Mouse (Mus musculus) heart, adult 11 months (tissue): ENCODE results near the gene Gm20517.

Experiments used
- DNase-seq: peaks from one replicate; pipeline ENCODE4 v3.0.0; 2022

The Gm20517 gene

GRCm38 (mm10) chr17:47610849-47611660, at the start of gene Gm20517, which contains the start of the genes Bysl and Med20:
Gm20517 (plus strand) TSS chr17:47611589.
Bysl (minus strand) TSS chr17:47611492.
Med20 (plus strand) TSS chr17:47611582.
- peak; percentile 99 for DNase-seq

GRCm38 (mm10) chr17:47562875-47563274, 48.5 kb upstream of the Gm20517 start:
- DNase-seq, result peak; percentile 71

GRCm38 (mm10) chr17:47564612-47565011, 46.8 kb upstream of the Gm20517 start:
- no peak for DNase-seq

GRCm38 (mm10) chr17:47566133-47566532, 45.3 kb upstream of the Gm20517 start:
- peak; percentile 78 for DNase-seq

GRCm38 (mm10) chr17:47567271-47567670, 44.1 kb upstream of the Gm20517 start:
- DNase-seq, result peak; percentile 97

GRCm38 (mm10) chr17:47568389-47568788, 43.0 kb upstream of the Gm20517 start:
- DNase-seq, result peak; percentile 61

- peak; percentile 84 for DNase-seq
Observed at GRCm38 (mm10) chr17:47568951-47569527, 42.4 kb upstream of the Gm20517 start.

GRCm38 (mm10) chr17:47571621-47572020, 39.8 kb upstream of the Gm20517 start:
- DNase-seq, result peak; percentile 87

- DNase-seq, result no peak
Observed at GRCm38 (mm10) chr17:47572436-47572835, 39.0 kb upstream of the Gm20517 start.

GRCm38 (mm10) chr17:47574028-47574427, 37.4 kb upstream of the Gm20517 start:
- DNase-seq, result no peak

- DNase-seq, result peak; percentile 93
Observed at GRCm38 (mm10) chr17:47574830-47575229, 36.6 kb upstream of the Gm20517 start.

- DNase-seq, result no peak
Observed at GRCm38 (mm10) chr17:47578655-47579054, 32.7 kb upstream of the Gm20517 start.

- peak; percentile 78 for DNase-seq
Observed at GRCm38 (mm10) chr17:47580962-47581361, 30.4 kb upstream of the Gm20517 start.

- no peak for DNase-seq
Observed at GRCm38 (mm10) chr17:47588517-47588916, 22.9 kb upstream of the Gm20517 start.

- no peak for DNase-seq
Observed at GRCm38 (mm10) chr17:47591073-47591472, 20.3 kb upstream of the Gm20517 start.

GRCm38 (mm10) chr17:47593215-47593853, 18.1 kb upstream of the Gm20517 start:
- DNase-seq, result peak; percentile 100

GRCm38 (mm10) chr17:47593854-47594182, 17.6 kb upstream of the Gm20517 start:
- DNase-seq, result no peak

GRCm38 (mm10) chr17:47594183-47594968, 17.0 kb upstream of the Gm20517 start:
- DNase-seq, result peak; percentile 98

- DNase-seq, result no peak
Observed at GRCm38 (mm10) chr17:47594969-47595247, 16.5 kb upstream of the Gm20517 start.

GRCm38 (mm10) chr17:47595248-47596161, 15.9 kb upstream of the Gm20517 start:
- peak; percentile 99 for DNase-seq

GRCm38 (mm10) chr17:47596162-47596838, 15.1 kb upstream of the Gm20517 start:
- DNase-seq, result peak; percentile 95

GRCm38 (mm10) chr17:47596839-47597164, 14.6 kb upstream of the Gm20517 start:
- peak; percentile 95 for DNase-seq
